Mouse (Mus musculus): ENCODE measurements around the gene Wnt2b.

- no peak for TF ChIP-seq CEBPB (IDR thresholded peaks at IDR 0.05; ENCODE audit: insufficient read depth, poor library complexity, severe bottlenecking)
- TF ChIP-seq TCF3 (IDR thresholded peaks at IDR 0.05; ENCODE audit: insufficient read length, low read depth): no peak
- TF ChIP-seq POLR2A (IDR thresholded peaks at IDR 0.05; ENCODE audit: insufficient read length, low read depth): no peak
- no peak for TF ChIP-seq USF1 (IDR thresholded peaks at IDR 0.05; ENCODE audit: low read depth)
- TF ChIP-seq POLR2AphosphoS2 (IDR thresholded peaks at IDR 0.05; ENCODE audit: insufficient read length, low read depth): peak; percentile 28
Observed at GRCm38 (mm10) chr3:104956131-104956581, 5.6 kb downstream of the Wnt2b start.

Measured in myocyte (in vitro differentiated cells).